Mouse (Mus musculus): ENCODE results near the gene Stk35.

Stk35 gene

GRCm38 (mm10) chr2:129800271-129800903 is at the start of gene Stk35:
TSS of gene Stk35 (plus strand) at chr2:129800517.
- DNase-seq: peak; percentile 87

DNA sequence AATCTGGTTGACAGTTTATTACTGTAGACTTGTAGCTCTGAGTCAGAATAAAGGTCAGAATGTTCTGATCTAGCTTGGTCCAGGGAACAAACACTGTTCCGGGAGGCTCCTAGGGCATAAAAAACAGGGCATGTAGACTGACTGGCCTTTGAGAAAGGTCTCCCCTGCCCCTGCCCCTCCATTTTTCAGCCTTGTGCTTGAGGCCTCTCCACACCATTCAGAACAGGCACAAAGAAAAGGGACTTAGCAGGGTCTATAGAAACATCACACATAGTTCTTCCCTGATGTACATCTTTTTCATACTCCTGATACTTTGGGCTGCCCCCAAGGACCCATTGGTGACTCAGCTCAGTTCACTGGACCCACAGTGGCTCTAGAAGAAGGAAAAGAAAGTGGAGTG is 18.3 kb upstream of the Stk35 start:
- DNase-seq: no peak

DNA sequence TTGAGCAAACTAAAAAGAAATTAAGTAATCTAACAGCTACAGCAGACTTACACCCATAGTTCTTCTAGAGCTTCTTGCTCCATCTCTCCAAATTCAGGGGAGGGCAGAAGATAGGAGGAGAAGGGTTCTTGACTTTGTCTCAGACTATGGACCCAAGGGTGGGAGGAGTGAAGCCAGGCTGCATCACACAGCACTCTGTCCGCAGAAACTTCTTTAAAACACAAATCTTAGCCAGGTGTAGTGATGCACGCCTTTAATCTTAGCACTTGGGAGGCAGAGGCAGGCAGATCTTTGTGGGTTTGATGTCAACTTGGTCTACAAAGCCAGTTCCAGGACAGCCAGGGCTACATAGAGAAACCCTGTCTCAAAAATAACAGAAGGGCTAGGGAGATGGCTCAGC is 3.8 kb upstream of the Stk35 start:
- no peak for DNase-seq

- no peak for DNase-seq
Measured at GRCm38 (mm10) chr2:129797709-129798108, 2.6 kb upstream of the Stk35 start.

DNA sequence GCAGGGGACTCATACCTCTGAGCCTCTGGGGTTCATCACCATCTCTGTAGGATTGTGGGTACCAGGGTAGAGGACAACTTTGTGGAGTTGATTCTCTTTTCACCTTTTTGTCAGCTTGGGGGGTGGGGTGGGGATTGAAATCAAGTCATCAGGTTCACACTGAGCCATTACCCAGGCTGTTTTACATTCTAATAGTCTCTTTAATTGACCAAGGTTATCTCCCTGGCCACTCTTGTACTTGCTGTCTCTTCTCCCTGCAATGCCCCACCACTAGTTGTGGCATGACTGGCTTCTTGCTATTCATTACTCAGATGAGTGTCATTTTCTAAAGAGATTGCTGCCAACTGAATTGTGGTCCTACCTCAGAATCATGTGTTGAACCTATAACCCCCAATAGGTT is 1.9 kb upstream of the Stk35 start:
- DNase-seq: no peak

DNA sequence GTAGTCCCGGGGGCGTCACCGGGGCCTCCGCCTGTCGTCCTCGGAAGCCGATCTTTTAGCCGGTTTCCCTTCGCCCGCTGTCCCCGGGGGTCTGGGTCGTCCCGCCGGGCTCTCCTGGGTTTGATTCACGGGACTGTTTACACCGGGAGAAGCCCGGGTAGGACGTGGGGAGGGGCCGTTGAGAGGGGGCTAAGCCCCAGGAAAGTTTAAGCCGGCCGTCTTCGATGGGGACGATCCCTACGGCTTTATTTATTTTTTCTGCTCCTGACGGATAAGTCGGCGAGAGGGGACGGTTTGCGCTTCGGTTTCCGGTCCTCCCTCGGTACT is 550 bp downstream of the Stk35 start:
- DNase-seq: no peak

- DNase-seq: peak; percentile 88
Measured at GRCm38 (mm10) chr2:129801231-129802029, 1.1 kb downstream of the Stk35 start.

DNA sequence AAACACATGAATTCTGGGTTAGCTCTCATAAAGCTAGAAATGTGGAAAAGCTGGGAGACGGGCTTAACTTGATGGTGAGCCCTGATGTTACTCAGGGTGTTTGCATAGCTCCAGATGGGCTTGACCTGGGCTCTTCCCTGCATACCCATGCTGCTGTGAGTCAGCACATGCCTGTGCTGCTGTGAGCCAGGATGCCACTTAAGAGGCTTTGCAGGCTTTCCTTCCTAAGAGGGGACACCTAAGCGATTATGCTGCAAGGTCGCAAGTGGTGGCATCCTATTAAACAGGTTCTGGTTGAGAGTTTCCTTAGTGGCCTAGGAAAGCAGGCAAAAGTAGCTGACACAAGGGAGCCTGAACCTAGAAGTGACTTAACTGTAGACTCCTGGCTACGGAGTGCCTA is 5.2 kb downstream of the Stk35 start:
- DNase-seq: no peak

DNA sequence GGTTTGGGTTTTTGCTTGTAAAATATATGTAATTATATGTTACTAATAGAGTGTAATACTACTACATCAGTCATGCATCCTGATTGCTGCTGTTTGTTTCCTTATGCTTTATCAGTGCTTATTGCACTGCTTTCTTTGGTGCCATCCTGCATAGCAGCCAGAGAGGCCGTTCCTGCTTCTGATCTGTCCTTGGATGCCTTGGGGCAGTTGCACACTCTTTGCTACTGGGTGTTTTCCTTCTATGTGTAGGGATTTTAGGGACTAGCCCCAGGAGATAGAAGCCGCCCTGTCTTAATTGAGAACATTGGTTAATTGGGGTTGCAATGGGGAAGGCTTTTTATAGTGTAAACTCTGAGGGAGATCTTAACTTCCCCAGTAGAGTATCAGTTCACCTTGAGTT is 6.2 kb downstream of the Stk35 start:
- DNase-seq: no peak

GRCm38 (mm10) chr2:129810563-129810962 is 10.2 kb downstream of the Stk35 start:
- no peak for DNase-seq

- DNase-seq: no peak
Measured at GRCm38 (mm10) chr2:129814033-129814432, 13.7 kb downstream of the Stk35 start.

GRCm38 (mm10) chr2:129815076-129815475 is 14.8 kb downstream of the Stk35 start:
- DNase-seq: no peak

- DNase-seq: no peak
Measured at GRCm38 (mm10) chr2:129817603-129818257, 17.4 kb downstream of the Stk35 start.

GRCm38 (mm10) chr2:129818868-129819267 is 18.6 kb downstream of the Stk35 start:
- DNase-seq: no peak

GRCm38 (mm10) chr2:129819531-129819930 is 19.2 kb downstream of the Stk35 start:
- no peak for DNase-seq

GRCm38 (mm10) chr2:129819951-129820350 is 19.6 kb downstream of the Stk35 start:
- no peak for DNase-seq

GRCm38 (mm10) chr2:129821021-129821420 is 20.7 kb downstream of the Stk35 start:
- peak; percentile 44 for DNase-seq

DNA sequence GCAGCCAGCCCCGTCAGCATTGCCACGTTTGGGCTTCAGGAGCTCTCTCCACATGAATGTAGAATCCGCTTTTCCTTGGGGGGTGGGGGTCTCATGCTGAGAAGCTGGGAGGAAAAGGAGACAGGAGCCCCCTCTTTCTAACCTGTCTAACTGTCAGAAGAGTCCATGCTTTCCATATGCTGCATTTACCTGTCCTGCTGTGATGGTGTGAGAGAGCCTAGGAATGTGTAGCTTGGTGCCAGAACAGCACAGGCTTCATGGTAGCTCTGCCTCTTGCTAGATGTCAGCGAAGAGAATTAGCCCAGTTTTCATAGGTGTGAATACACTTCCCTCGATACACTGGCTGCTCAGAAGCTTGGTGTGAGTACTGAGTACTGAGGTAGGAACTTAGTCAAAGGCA is 21.3 kb downstream of the Stk35 start:
- no peak for DNase-seq

GRCm38 (mm10) chr2:129823310-129823709 is 23.0 kb downstream of the Stk35 start:
- DNase-seq: no peak

DNA sequence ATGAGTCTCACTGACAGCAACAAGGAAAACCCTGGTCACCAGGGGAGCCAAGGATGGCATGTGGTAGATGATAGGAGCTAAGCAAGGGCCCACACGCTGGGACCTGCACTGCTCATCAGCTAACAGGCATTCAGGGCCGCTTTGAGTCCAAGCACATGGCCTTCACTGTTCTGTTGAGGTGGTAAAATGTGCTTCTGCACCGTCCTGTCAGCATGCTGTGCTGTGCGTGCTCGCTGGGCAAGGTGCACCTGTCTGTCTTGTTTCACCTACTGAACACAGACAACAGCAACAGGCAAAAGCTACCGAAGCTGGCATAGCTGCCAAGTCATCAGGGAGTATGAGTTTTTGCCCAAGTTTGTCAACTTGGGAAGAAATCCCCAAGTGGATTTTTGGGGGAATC is 23.9 kb downstream of the Stk35 start:
- no peak for DNase-seq

- no peak for DNase-seq
Measured at GRCm38 (mm10) chr2:129826141-129826540, 25.8 kb downstream of the Stk35 start.

DNA sequence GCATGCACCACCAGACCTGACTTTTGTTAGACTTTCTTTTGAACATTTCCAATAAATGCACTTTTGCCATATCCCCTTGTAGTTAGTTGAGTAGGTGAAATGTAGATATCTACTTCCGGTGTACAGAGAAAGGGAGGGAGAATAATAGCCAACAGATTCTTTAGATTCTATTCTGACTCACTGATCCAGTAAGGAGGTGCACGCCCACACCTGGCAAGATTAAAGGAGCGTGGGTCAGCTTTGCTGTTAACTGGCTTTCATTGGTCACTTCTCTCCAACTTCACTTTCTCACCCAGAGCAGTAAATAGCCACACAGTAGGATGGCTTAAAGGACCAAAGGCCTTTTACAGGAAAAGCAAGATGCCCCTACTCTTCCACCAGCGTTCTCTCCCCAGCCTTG is 32.7 kb downstream of the Stk35 start:
- no peak for DNase-seq

DNA sequence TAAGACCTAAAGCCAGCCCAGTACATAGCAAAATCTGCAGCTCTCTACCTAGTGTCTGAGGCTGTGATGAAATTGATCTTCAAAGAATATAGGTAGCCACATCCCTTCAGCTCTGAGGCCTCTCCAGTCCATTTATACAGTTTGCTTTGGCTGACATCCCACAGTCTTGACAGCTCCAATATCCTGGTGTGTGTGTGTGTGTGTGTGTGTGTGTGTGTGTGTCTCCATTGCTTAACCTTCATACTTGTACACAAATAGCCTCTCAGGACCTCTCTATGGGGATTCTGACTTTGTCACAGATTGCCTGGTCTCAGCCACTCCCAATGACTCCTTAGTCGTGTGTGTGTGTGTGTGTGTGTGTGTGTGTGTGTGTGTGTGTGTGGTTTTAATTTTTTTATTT is 33.9 kb downstream of the Stk35 start:
- DNase-seq: no peak

DNA sequence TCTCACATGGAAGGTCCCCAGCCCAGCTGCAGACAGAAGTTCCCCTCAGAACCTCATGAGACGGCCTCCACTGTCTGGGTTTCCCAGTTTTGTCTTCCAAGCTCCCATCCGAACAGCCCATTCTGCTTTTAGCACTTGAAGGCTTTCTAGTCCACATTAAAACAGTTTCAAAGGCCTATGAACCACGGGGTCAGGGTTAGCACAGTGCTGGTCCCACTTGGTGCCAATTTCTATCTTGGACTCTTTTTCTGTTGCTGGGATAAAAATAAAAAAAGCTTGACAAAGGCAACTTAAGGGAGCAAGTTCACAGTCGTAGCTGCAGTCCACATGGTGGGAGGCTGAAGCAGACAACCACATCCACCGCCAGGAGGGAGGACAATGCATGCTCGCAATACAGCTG is 34.6 kb downstream of the Stk35 start:
- DNase-seq: no peak
